Mouse (Mus musculus): ENCODE results near the gene Shisa8.

Gene Shisa8

GRCm38 (mm10) chr15:82182311-82182710 is 30.3 kb downstream of the Shisa8 start:
- intact Hi-C loops (cut with DNase I), result no loop called here

- intact Hi-C loops (cut with DNase I), result no loop called here
Measured at GRCm38 (mm10) chr15:82181131-82181530, 31.5 kb downstream of the Shisa8 start.

GRCm38 (mm10) chr15:82177743-82178290 is 34.8 kb downstream of the Shisa8 start:
- intact Hi-C loops (cut with DNase I), result no loop called here

- intact Hi-C loops (cut with DNase I), result no loop called here
Measured at GRCm38 (mm10) chr15:82175091-82175490, 37.5 kb downstream of the Shisa8 start.

- intact Hi-C loops (cut with DNase I), result no loop called here
Measured at GRCm38 (mm10) chr15:82172648-82173047, 40.0 kb downstream of the Shisa8 start.

GRCm38 (mm10) chr15:82170437-82171377 is 41.9 kb downstream of the Shisa8 start:
- intact Hi-C loops (cut with DNase I), result no loop called here

GRCm38 (mm10) chr15:82169671-82170070 is 42.9 kb downstream of the Shisa8 start:
- intact Hi-C loops (cut with DNase I), result no loop called here

GRCm38 (mm10) chr15:82167201-82168168 is 45.1 kb downstream of the Shisa8 start:
- intact Hi-C loops (cut with DNase I), result no loop called here

GRCm38 (mm10) chr15:82166240-82167100 is 46.1 kb downstream of the Shisa8 start:
- intact Hi-C loops (cut with DNase I), result no loop called here

- intact Hi-C loops (cut with DNase I), result loop anchor here (1.0 kb wide), 1 partner anchor 27 kb away; no protein-coding TSS in a partner anchor
Measured at GRCm38 (mm10) chr15:82165332-82166239, 47.0 kb downstream of the Shisa8 start.

GRCm38 (mm10) chr15:82164496-82164895 is 48.1 kb downstream of the Shisa8 start:
- intact Hi-C loops (cut with DNase I), result no loop called here

- intact Hi-C loops (cut with DNase I), result no loop called here
Measured at GRCm38 (mm10) chr15:82164061-82164399, 48.6 kb downstream of the Shisa8 start.

GRCm38 (mm10) chr15:82163356-82164060 is 49.1 kb downstream of the Shisa8 start:
- intact Hi-C loops (cut with DNase I), result no loop called here

- intact Hi-C loops (cut with DNase I), result no loop called here
Measured at GRCm38 (mm10) chr15:82161965-82162600, 50.5 kb downstream of the Shisa8 start.

- intact Hi-C loops (cut with DNase I), result no loop called here
Measured at GRCm38 (mm10) chr15:82160731-82161640, 51.6 kb downstream of the Shisa8 start.

GRCm38 (mm10) chr15:82159471-82159870 is 53.1 kb downstream of the Shisa8 start:
- intact Hi-C loops (cut with DNase I), result no loop called here
